Mouse (Mus musculus) megakaryocyte, embryonic 14.5 days (primary cell): ENCODE measurements at regions not wholly inside any gene's neighbourhood (a gene's known extent, or its start where the extent isn't known, plus 50 kb on each side); places are given as distances from the start of the nearest gene placed in this dataset.

ENCODE experiments used
- FLI1 ChIP-seq: IDR thresholded peaks from 2 replicates; pipeline ENCODE4 v1.6.1; 2012; ENCODE audit warnings: low read length, inconsistent platforms, mixed read lengths
- GATA1 ChIP-seq: IDR thresholded peaks from 3 replicates; pipeline ENCODE4 v1.6.1; 2012; ENCODE audit warnings: mixed read lengths, low read length, inconsistent platforms, borderline replicate concordance

GRCm38 (mm10) chr5:45137198-45137973 is 312.6 kb downstream of the Qdpr start:
- TF ChIP-seq GATA1 (no peak), FLI1 (no peak)
